Mouse (Mus musculus): ENCODE data around the gene Bcl2a1c.
"Not testable (repeated sequence)": the region's sequence is repeated elsewhere in the genome, so short reads cannot be mapped to it uniquely, and the experiment has no call there.

Bcl2a1c gene

DNA sequence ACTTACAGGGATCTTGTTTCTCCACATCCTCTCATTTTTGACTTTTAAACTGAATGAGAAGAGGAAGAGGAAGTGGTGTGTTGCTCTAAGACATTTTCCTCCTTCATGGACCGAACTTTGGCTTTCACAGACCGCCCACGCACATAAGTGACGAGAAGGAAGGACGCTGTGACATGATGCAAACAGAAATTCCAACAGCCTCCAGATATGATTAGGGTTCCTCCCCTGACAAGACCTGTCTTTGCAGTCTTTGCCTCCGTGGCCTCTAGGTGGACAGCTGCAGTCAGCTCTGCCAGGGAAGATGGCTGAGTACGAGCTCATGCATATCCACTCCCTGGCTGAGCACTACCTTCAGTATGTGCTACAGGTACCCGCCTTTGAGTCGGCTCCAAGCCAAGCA, at the start of gene Bcl2a1c:
Gene Bcl2a1c (plus strand): TSS at position 281 of the 400 bp plus-strand sequence.
- DNase-seq, result not testable (repeated sequence)

DNA sequence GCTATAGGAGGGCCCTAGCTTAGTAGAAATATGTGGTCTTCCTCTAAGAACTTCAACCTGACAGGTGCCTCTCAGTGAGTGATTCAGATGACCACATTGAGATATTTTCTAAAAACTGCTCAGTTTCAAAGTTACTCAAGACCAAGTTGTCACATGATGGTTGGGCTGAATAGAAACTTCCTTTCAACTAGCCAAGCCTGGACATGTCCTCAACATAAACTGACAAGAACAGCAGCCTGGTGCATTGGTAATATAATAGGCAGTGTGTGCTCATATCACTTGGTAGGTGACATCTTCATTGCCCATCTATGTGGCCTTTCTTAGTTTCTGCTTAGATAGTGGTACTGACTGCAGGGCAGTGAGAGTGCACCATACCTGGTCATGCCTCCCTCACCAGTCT, 24.0 kb upstream of the Bcl2a1c start:
- DNase-seq, result not testable (repeated sequence)

DNA sequence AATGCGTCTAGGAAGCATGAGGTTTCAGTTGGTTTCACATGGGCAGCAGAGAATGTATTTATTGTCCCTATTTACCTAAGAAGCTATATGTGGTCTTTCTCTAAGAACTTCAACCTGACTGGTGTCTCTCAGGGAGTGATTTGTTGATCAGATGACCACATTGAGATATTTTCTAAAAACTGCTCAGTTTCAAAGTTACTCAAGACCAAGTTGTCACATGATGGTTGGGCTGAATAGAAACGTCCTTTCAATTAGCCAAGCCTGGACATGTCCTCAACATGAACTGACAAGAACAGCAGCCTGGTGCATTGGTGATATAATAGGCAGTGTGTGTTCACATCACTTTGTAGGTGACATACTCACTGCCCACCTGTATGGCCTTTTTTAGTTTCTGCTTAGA, 18.2 kb upstream of the Bcl2a1c start:
- not testable (repeated sequence) for DNase-seq

DNA sequence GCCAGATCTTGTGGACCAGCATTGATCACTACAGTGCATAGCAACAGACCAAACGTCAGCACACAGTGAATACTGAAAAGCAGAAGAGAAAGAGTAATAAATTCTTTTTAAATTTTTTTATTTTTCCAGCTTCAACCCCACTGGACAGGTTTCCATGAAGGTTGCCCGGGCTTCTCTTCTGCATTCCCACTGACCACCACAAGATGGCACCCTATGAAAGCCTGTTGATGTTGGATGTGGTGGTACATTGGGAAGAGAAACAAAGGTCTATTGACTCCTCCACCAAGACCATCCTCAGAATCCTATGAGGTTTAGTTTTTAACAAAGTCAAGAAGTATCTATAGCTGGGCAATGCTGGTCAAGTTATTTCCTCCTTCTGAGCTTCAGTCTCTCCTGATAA, 11.9 kb upstream of the Bcl2a1c start:
- peak; percentile 57 for DNase-seq

DNA sequence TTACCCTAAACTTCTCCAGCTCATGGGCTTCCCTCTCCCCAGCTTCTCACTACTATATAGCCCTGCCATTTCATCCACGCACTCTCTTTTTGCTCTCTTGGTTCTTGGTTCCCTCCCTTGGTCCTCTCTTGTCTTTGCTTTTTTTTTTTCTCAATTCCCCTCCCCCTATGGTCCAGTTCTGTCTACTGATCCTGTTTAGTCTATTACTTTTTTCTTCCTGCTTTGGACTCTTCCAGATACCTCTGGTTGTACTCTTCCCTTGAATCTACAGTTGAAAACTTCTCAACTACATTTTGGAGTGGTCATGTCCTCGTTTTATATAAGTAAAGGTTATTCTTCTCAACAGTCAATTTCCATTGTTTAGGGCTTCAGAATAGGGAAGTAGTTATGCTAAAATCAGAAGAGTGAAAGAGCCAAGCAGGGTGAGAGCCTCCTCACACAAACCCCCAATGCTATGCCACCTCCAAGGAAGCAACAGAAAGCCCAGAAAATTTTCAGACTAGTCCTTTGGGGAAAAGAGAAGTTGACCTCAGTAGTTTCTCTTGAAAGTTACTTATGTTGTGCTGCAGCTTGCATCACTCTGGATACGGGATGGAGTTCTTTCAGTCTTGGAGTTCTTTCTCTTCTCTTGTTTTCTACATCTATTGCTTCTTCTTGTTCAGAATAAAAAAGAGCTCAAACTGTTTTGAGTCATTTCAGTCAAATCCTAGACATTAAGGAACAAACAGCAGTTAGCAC, 3.8 kb upstream of the Bcl2a1c start:
- no peak for DNase-seq

DNA sequence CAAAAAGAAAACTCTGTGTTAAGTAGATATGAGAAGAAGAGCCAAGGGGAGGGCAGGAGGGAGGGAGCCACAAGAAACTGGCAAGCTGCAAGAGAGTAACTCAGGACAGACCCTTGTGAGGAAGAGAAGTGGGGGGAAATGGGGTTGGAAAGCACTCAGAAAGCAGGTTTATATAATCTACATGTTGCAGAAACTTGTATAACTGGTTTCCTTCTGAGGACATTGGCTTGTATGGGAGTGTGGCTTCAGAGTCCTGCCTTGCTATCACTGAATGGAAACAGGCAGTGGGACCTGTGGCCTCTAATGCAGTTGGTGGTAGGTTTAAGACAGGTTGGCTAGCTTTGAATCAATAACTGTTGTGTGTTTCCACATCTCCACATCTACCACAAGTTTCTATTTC, 1.6 kb upstream of the Bcl2a1c start:
- not testable (repeated sequence) for DNase-seq

DNA sequence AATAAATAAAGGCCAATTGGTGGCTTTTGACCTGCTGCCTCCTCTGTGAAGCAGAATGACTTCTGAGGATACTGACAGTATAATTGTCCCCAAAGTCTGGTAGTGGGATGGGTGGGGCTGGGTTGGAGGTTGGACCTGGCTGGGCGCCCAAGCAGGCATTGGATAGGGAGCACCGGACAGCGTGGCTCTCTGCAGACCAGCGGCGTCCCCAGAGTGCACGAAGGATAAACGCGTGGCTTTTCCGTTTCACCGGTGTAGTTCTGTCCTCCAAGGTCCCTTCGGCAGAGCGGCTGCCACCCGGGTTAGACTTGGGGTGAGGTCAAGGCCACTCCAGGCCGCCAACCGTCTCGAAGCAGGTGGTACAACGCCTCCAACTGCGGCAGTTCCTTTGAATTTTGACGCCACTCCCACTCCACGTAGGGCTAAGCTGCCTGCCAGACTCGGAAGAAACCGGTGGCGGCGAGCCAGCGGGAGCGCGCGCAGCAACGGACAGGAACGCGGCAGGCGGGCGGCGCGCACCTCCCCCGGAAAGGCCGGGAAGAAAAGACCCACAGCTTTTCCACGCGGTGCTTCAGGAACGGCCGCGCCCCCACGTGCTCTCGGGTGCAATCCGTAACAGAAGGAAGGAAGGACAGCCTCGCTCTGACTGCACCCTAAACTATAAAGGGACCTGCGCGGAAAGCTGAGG, 38.0 kb downstream of the Bcl2a1c start:
- DNase-seq, result peak; percentile 90

DNA sequence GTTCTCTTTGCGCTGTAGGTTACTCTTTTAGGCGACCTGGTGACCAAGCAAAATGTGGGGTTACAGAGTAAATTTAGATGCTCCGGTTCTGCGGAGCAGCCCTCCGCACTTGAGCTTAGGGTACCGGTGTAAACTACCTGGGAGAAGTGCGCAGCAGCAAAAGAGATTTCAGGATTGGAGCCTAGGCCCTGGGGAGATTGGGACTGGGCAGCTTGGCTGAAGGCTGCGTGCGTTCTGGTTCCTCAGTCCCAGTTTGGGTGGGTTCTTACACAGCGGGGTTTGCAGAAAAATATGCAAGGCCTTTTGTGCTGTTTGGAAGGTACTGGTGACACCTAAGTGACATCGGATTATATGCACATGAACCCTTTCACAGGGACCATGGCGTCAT, 38.5 kb downstream of the Bcl2a1c start:
- no peak for DNase-seq

DNA sequence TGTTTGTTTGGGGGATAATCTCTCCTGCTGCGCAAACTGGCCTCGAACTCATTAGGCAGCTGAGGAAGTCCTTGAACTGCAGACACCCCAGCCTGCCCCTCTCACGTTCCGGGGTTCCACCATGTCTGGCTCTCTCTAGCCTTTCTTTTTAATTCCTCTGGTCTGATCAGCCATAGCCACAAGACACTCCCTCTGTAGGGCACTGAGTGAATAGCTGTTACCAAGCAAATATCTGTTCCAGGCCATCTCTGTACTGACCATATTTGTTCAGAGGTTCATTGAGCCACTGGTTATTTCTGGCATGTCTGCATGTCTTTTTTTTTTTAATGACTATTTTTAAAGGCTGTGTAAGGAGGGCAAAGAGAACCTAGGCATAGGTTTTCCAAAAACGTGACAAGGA, 39.5 kb downstream of the Bcl2a1c start:
- not testable (repeated sequence) for DNase-seq

DNA sequence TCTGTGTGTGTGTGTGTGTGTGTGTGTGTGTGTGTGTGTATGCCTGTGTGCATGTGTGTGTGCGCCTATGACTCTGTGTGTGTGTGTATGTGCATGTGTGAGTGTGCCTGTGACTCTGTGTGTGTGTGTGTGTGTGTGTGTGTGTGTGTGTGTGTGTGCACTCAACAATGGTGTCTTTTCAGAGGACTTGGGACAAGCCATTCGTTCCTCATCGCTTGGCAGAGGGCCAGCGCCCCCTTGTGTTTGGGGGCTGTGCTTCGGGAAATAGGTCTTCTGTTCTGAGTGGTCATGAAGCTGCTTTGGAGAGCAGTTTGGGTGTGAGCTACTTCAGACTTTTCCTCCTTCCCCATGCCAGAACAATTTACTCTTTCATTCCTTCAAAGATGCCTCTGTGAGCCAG, 41.8 kb downstream of the Bcl2a1c start:
- DNase-seq, result not testable (repeated sequence)

DNA sequence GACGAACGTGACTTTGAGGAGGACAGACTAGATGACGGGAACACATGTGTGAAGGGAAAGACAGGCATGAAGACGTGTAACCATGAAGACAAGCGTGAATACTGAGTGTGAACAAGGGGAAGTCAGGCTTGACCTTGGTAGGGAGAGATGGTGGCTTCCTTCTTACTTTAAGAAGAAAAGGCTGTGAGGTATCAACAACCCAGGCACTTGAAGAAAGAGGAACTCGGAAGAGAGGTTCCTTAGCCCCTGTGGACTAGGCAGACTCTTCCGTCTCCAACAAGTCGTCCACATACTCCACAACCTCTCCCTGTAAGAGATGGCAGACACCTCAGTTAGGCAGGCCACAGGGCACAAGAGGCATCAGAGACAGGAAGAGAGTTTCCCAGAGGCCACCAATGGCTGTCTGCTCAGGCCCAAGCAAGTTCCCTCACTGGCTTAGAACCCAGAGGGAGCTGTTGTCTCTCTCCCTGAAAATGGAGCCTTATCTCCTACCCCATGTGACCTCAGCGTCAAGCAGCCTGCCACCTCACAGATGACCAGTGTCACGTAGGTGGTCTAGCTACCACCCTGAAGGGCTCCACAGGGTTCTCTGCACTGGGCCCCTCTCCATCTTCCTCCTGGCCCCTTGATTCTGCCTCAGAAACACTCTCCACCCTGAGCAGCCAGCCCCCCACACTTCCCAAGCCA, 45.5 kb downstream of the Bcl2a1c start:
- no peak for DNase-seq

DNA sequence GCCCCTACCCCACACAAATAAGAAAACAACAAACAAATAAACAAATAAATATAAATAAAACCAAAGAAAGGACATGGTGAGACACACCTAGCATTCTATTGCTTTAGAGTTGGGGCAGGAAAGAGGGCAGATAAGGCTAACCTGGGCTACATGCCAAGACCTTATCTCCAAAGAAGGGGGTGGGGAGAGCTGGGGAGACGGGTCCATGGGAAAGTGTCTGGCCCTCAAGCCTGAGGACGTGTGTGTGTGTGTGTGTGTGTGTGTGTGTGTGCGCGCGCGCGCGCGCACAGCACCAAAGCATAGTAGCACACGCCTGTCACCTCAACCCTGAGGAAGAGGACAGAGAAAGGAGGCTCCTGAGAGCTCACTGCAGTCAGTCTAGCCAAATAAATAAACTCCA, 47.2 kb downstream of the Bcl2a1c start:
- DNase-seq, result no peak

DNA sequence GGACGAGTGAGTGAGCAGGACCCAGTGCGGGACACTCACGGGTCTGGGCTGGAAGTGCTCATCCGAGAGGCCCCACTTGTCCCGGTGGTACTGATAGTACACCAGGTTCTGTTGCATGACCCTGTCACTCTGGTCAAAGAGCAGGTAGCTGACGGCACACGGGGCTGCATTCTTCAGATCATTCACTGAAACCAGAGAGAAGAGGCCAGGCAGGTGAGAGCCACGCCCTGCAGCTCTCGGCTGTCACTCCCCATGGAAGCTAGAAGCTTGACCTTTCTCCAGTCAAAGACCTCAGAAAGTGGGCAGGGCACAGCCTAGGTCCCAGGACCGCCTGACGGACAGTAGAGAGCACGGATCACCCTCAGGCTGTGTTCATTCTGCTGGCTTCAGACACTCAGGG, 49.9 kb downstream of the Bcl2a1c start:
- DNase-seq, result no peak
